Mouse (Mus musculus): Measurements from ENCODE around the gene Rft1. TPM values are rescaled to one million over a fixed set of nuclear protein-coding genes. Genes with fewer than 3 reads are reported as not detected.

Rft1 gene
- polyA plus RNA-seq, 1 experiment, result 17.6 TPM

- Histone ChIP-seq H3K4me3 (ENCODE audit: insufficient read depth, low read depth, low read length) (no peak overlapping the region), H3K27ac (ENCODE audit: insufficient read depth, low read depth, low read length) (peak overlapping the region; percentile 60), H3K27me3 (replicated peaks; ENCODE audit: control insufficient read depth, insufficient read depth, low read length) (no peaks in the 10 kb centered on the region), H3K36me3 (ENCODE audit: control insufficient read depth, insufficient read depth, low read length) (no peaks in the 10 kb centered on the region), H3K4me1 (ENCODE audit: control insufficient read depth, insufficient read depth, low read length) (peaks cover 23% of the 10 kb centered on the region; the same call in 1 of the 2 replicates)
- peak; percentile 55 for DNase-seq
- 46% methylated on average over 8 of the region's 8 CpGs for WGBS
- TF ChIP-seq CTCF (conservative IDR thresholded peaks at IDR 0.05; ENCODE audit: insufficient read depth, insufficient read length, low read depth, low read length) (no peak), POLR2A (IDR thresholded peaks at IDR 0.05; ENCODE audit: low read depth, low read length) (no peak)
These were observed 4.4 kb upstream of the Rft1 start for GRCm38 (mm10) chr14:30649745-30650144.

GRCm38 (mm10) chr14:30650969-30651368 is 3.2 kb upstream of the Rft1 start:
- Histone ChIP-seq H3K27ac (ENCODE audit: insufficient read depth, low read depth, low read length) (peak overlapping the region; percentile 60; the same call in 1 of the 2 replicates), H3K27me3 (replicated peaks; ENCODE audit: control insufficient read depth, insufficient read depth, low read length) (no peaks in the 10 kb centered on the region), H3K4me1 (ENCODE audit: control insufficient read depth, insufficient read depth, low read length) (peaks cover 23% of the 10 kb centered on the region; the same call in 1 of the 2 replicates), H3K4me3 (ENCODE audit: insufficient read depth, low read depth, low read length) (no peak overlapping the region), H3K36me3 (ENCODE audit: control insufficient read depth, insufficient read depth, low read length) (no peaks in the 10 kb centered on the region)
- WGBS, result 7% methylated on average over 4 of the region's 4 CpGs
- TF ChIP-seq CTCF (conservative IDR thresholded peaks at IDR 0.05; ENCODE audit: insufficient read depth, insufficient read length, low read depth, low read length), result peak; percentile 86
- no peak for TF ChIP-seq POLR2A (IDR thresholded peaks at IDR 0.05; ENCODE audit: low read depth, low read length)
- DNase-seq, result peak; percentile 98

- Histone ChIP-seq H3K27ac (ENCODE audit: insufficient read depth, low read depth, low read length) (no peak overlapping the region), H3K36me3 (ENCODE audit: control insufficient read depth, insufficient read depth, low read length) (no peaks in the 10 kb centered on the region), H3K4me1 (ENCODE audit: control insufficient read depth, insufficient read depth, low read length) (peaks cover 18% of the 10 kb centered on the region; the same call in 1 of the 2 replicates), H3K27me3 (replicated peaks; ENCODE audit: control insufficient read depth, insufficient read depth, low read length) (no peaks in the 10 kb centered on the region), H3K4me3 (ENCODE audit: insufficient read depth, low read depth, low read length) (peak overlapping the region; percentile 93)
- WGBS, result 28% methylated on average over 4 of the region's 4 CpGs
- DNase-seq, result no peak
- TF ChIP-seq CTCF (conservative IDR thresholded peaks at IDR 0.05; ENCODE audit: insufficient read depth, insufficient read length, low read depth, low read length) (no peak), POLR2A (IDR thresholded peaks at IDR 0.05; ENCODE audit: low read depth, low read length) (no peak)
These were observed 600 bp downstream of the Rft1 start for GRCm38 (mm10) chr14:30654691-30655228.

GRCm38 (mm10) chr14:30655531-30655930 is 1.4 kb downstream of the Rft1 start:
- WGBS, result 94% methylated on average over 1 of the region's 1 CpGs
- DNase-seq, result no peak
- Histone ChIP-seq H3K27me3 (replicated peaks; ENCODE audit: control insufficient read depth, insufficient read depth, low read length) (no peaks in the 10 kb centered on the region), H3K27ac (ENCODE audit: insufficient read depth, low read depth, low read length) (no peak overlapping the region), H3K36me3 (ENCODE audit: control insufficient read depth, insufficient read depth, low read length) (no peaks in the 10 kb centered on the region), H3K4me3 (ENCODE audit: insufficient read depth, low read depth, low read length) (no peak overlapping the region), H3K4me1 (ENCODE audit: control insufficient read depth, insufficient read depth, low read length) (peaks cover 11% of the 10 kb centered on the region; the same call in 1 of the 2 replicates)
- TF ChIP-seq CTCF (conservative IDR thresholded peaks at IDR 0.05; ENCODE audit: insufficient read depth, insufficient read length, low read depth, low read length), result no peak
- no peak for TF ChIP-seq POLR2A (IDR thresholded peaks at IDR 0.05; ENCODE audit: low read depth, low read length)

- Histone ChIP-seq H3K36me3 (ENCODE audit: control insufficient read depth, insufficient read depth, low read length) (peaks cover 3% of the 10 kb centered on the region; the same call in 1 of the 2 replicates), H3K27me3 (replicated peaks; ENCODE audit: control insufficient read depth, insufficient read depth, low read length) (no peaks in the 10 kb centered on the region), H3K4me1 (ENCODE audit: control insufficient read depth, insufficient read depth, low read length) (no peaks in the 10 kb centered on the region; the same call in 1 of the 2 replicates), H3K4me3 (ENCODE audit: insufficient read depth, low read depth, low read length) (no peak overlapping the region), H3K27ac (ENCODE audit: insufficient read depth, low read depth, low read length) (0 out of 2 replicates have a peak overlapping the region, but pooled peaks have one; percentile 8)
- TF ChIP-seq POLR2A (IDR thresholded peaks at IDR 0.05; ENCODE audit: low read depth, low read length) (no peak), CTCF (conservative IDR thresholded peaks at IDR 0.05; ENCODE audit: insufficient read depth, insufficient read length, low read depth, low read length) (no peak)
- 45% methylated on average over 3 of the region's 3 CpGs for WGBS
- peak; percentile 61 for DNase-seq
These were observed 11.9 kb downstream of the Rft1 start for GRCm38 (mm10) chr14:30666061-30666460.

GRCm38 (mm10) chr14:30666604-30667003 is 12.4 kb downstream of the Rft1 start:
- peaks cover 3% of the 10 kb centered on the region; the same call in 1 of the 2 replicates for H3K36me3 ChIP-seq (ENCODE audit: control insufficient read depth, insufficient read depth, low read length)
- 71% methylated on average over 4 of the region's 4 CpGs for WGBS
- no peak for DNase-seq

GRCm38 (mm10) chr14:30670161-30670560 is 16.0 kb downstream of the Rft1 start:
- WGBS, result 95% methylated on average over 6 of the region's 6 CpGs
- DNase-seq, result no peak
- H3K27me3 ChIP-seq (replicated peaks; ENCODE audit: control insufficient read depth, insufficient read depth, low read length), result no peaks in the 10 kb centered on the region
- H3K27ac ChIP-seq (ENCODE audit: insufficient read depth, low read depth, low read length), result no peak overlapping the region
- TF ChIP-seq POLR2A (IDR thresholded peaks at IDR 0.05; ENCODE audit: low read depth, low read length), result no peak
- TF ChIP-seq CTCF (conservative IDR thresholded peaks at IDR 0.05; ENCODE audit: insufficient read depth, insufficient read length, low read depth, low read length), result no peak
- H3K4me3 ChIP-seq (ENCODE audit: insufficient read depth, low read depth, low read length), result no peak overlapping the region
- no peaks in the 10 kb centered on the region; the same call in 1 of the 2 replicates for H3K4me1 ChIP-seq (ENCODE audit: control insufficient read depth, insufficient read depth, low read length)
- H3K36me3 ChIP-seq (ENCODE audit: control insufficient read depth, insufficient read depth, low read length), result peaks cover 3% of the 10 kb centered on the region; the same call in 1 of the 2 replicates

More at GRCm38 (mm10) chr14:30666604-30667003, 12.4 kb downstream of the Rft1 start:
- Histone ChIP-seq H3K27me3 (replicated peaks; ENCODE audit: control insufficient read depth, insufficient read depth, low read length) (no peaks in the 10 kb centered on the region), H3K4me3 (ENCODE audit: insufficient read depth, low read depth, low read length) (no peak overlapping the region), H3K4me1 (ENCODE audit: control insufficient read depth, insufficient read depth, low read length) (no peaks in the 10 kb centered on the region; the same call in 1 of the 2 replicates), H3K27ac (ENCODE audit: insufficient read depth, low read depth, low read length) (0 out of 2 replicates have a peak overlapping the region, but pooled peaks have one; percentile 8)
- no peak for TF ChIP-seq CTCF (conservative IDR thresholded peaks at IDR 0.05; ENCODE audit: insufficient read depth, insufficient read length, low read depth, low read length)
- TF ChIP-seq POLR2A (IDR thresholded peaks at IDR 0.05; ENCODE audit: low read depth, low read length), result no peak

All from kidney, adult 2 months (tissue).